Comparison of ENCODE assay signal across 18 mouse cellular contexts in genomic region chr3:38281683-38282082, GRCm38 (mm10).
DNase-seq lines count a peak whose midpoint lies in the region; ATAC-seq and TF ChIP-seq lines count a peak whose summit lies in the region.
"Had no signal": no experiment of that assay in that cellular context is flagged by ENCODE, and none has a peak within 500 bp of the region (broad histone marks: within the 10 kb centered on the region; RNA-seq: fewer than 3 reads in every experiment).

No protein-coding gene starts in this region.

- TF ChIP-seq CTCF in lung, embryonic 14.5 days (IDR thresholded peaks at IDR 0.05; ENCODE audit: low read depth), result no peak

- no peaks in the 10 kb centered on the region for H3K9me3 ChIP-seq in lung, embryonic 14.5 days (ENCODE audit: low read depth, low read length)
- H3K9me3 ChIP-seq in heart, embryonic 13.5 days, result peaks cover 6% of the 10 kb centered on the region; the same call in 1 of the 2 replicates
- H3K9me3 ChIP-seq: embryonic facial prominence, embryonic 15.5 days; midbrain, embryonic 12.5 days had no signal

- no peak for ATAC-seq in lung, embryonic 14.5 days (ENCODE audit: insufficient read depth)
- no peak for ATAC-seq in heart, embryonic 13.5 days (ENCODE audit: extremely low read depth, insufficient number of reproducible peaks, low FRiP score, low TSS enrichment)
- ATAC-seq: hindbrain, postnatal 0 days; Patski had no signal

- H3K4me3 ChIP-seq in lung, embryonic 14.5 days (ENCODE audit: low read depth, low read length), result no peak overlapping the region
- no peak overlapping the region for H3K4me3 ChIP-seq in heart, embryonic 13.5 days
- H3K4me3 ChIP-seq: embryonic facial prominence, embryonic 15.5 days; midbrain, embryonic 12.5 days had no signal

- no peaks in the 10 kb centered on the region for H3K36me3 ChIP-seq in lung, embryonic 14.5 days (ENCODE audit: insufficient read depth)
- no peaks in the 10 kb centered on the region for H3K36me3 ChIP-seq in heart, embryonic 13.5 days
- H3K36me3 ChIP-seq: embryonic facial prominence, embryonic 15.5 days; midbrain, embryonic 12.5 days had no signal

- H3K27ac ChIP-seq in lung, embryonic 14.5 days (ENCODE audit: low read depth), result no peak overlapping the region
- peak overlapping the region; percentile 76 for H3K27ac ChIP-seq in heart, embryonic 13.5 days (replicated peaks)
- H3K27ac ChIP-seq: embryonic facial prominence, embryonic 15.5 days; hindbrain, postnatal 0 days; midbrain, embryonic 12.5 days had no signal

- H3K9ac ChIP-seq in lung, embryonic 14.5 days, result no peak overlapping the region
- H3K9ac ChIP-seq in heart, embryonic 13.5 days, result 0 out of 2 replicates have a peak overlapping the region, but pooled peaks have one; percentile 44
- H3K9ac ChIP-seq: embryonic facial prominence, embryonic 15.5 days; midbrain, embryonic 12.5 days had no signal

- no peaks in the 10 kb centered on the region for H3K27me3 ChIP-seq in lung, embryonic 14.5 days (ENCODE audit: insufficient read depth, low read length)
- no peaks in the 10 kb centered on the region for H3K27me3 ChIP-seq in heart, embryonic 13.5 days (replicated peaks)
- H3K27me3 ChIP-seq: embryonic facial prominence, embryonic 15.5 days; midbrain, embryonic 12.5 days; Patski had no signal

- no peak overlapping the region for H3K4me2 ChIP-seq in lung, embryonic 14.5 days
- H3K4me2 ChIP-seq in heart, embryonic 13.5 days, result no peak overlapping the region
- H3K4me2 ChIP-seq: embryonic facial prominence, embryonic 15.5 days; liver, embryonic 11.5 days; midbrain, embryonic 12.5 days had no signal

- 31% methylated on average over 4 of the region's 4 CpGs for WGBS in lung, embryonic 14.5 days
- WGBS in heart, embryonic 13.5 days, result 16% methylated on average over 4 of the region's 4 CpGs

- peaks cover 9% of the 10 kb centered on the region for H3K4me1 ChIP-seq in lung, embryonic 14.5 days (ENCODE audit: insufficient read depth)
- peaks cover 55% of the 10 kb centered on the region for H3K4me1 ChIP-seq in heart, embryonic 13.5 days
- H3K4me1 ChIP-seq: embryonic facial prominence, embryonic 15.5 days; midbrain, embryonic 12.5 days had no signal

- DNase-seq in lung, embryonic 14.5 days, result peak; percentile 30
- DNase-seq in lung, postnatal 4 days, result no peak
- DNase-seq in heart, adult 8-10 months (ENCODE audit: low spot score), result peak; percentile 47
- peak; percentile 48 for DNase-seq in naive thymus-derived CD4-positive, alpha-beta T cell, adult 2 months (ENCODE audit: low read depth)
- no peak for DNase-seq in gastrocnemius, postnatal 25 days
- no peak for DNase-seq in lung, postnatal 14 days
- DNase-seq: adrenal gland, postnatal 10 days; cerebellum, adult 11 months; cerebellum, postnatal 10 days; kidney, adult 11 months; lung, adult 18-20 months; lung, postnatal 36 days had no signal

Comparison
In these comparisons a context has a peak if more than half of its experiments do, and no peak if none do; other contexts are left out.
1. DNase-seq: peak in lung, embryonic 14.5 days (single experiment), heart, adult 8-10 months (single experiment) and naive thymus-derived CD4-positive, alpha-beta T cell, adult 2 months (single experiment); none in lung, postnatal 4 days (0 of 2), gastrocnemius, postnatal 25 days (single experiment) and lung, postnatal 14 days (single experiment).